Mouse (Mus musculus) splenic B cell, adult 2 months (primary cell): ENCODE measurements around the gene Hck.

Experiments
- DNase-seq: peaks from one replicate; pipeline ENCODE4 v3.0.0-alpha.2; 2011; ENCODE audit warnings: low read depth, low spot score
- H3K27me3 ChIP-seq: 2 replicates; pipeline ENCODE4 v1.6.1; 2012; ENCODE audit warnings: mild to moderate bottlenecking, low read length, moderate library complexity, mixed read lengths; ENCODE audit not compliant: control insufficient read depth, poor library complexity, insufficient read depth, severe bottlenecking
- H3K36me3 ChIP-seq: 2 replicates; pipeline ENCODE4 v1.6.1; 2012; ENCODE audit warnings: mild to moderate bottlenecking, low read length, moderate library complexity, mixed read lengths; ENCODE audit not compliant: control insufficient read depth, poor library complexity, insufficient read depth, severe bottlenecking

The Hck gene

DNA sequence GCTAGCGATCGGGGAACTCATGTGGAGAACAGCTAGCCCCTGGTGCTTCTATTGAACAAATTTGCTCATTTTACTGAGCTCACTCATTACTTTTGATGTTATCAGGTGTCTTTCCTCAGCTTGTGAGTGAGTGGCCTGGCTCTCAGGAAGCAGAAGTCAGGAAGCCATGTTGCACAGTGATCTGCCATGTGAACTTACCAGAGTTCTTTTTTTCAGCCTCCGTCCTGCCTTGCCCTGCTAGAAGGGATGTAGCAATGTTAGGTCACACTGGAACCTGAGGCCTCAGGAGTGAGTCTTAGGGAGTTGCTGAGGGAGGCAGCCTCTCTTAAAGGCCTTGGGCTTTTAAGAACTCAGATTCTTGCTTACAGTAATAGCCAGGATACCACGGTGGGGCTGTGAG, 24.4 kb upstream of the Hck start:
- Histone ChIP-seq H3K36me3 (no peaks in the 10 kb centered on the region), H3K27me3 (no peaks in the 10 kb centered on the region)
- DNase-seq, result no peak

DNA sequence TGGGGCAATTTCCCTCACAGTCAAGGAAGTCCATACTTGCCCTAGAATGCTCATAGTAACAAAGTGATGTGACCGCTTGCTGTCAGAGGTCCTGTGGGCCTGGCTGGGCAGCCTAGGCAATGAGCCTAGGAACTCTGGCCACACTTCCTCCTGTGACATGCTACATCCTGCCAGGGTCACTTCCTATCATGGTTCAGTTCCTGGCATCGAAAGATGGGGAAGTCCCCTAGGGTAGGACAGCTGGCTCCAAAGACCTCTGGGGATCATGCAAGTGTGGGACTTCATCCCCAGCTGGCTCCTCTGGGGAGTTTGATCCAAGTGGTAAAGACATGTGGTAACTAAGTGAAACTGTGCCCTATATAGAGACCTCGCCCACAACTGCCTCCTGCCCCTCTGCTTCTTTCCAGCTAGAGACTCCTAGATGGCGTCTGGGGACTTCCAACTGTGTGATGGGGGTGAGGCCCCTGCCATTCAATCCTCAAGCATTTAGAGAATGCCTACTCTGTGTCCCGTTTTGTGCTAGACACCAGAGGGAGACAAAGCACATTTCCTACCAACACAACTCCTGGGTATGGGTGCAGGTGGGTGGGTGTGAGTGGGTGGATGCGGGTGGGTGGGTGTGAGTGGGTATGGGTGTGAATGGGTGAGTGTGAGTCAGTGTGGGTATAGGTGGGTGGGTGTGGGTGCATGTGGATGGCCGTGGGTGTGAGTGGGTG, 23.8 kb upstream of the Hck start:
- Histone ChIP-seq H3K27me3 (no peaks in the 10 kb centered on the region), H3K36me3 (no peaks in the 10 kb centered on the region)
- peak; percentile 77 for DNase-seq

DNA sequence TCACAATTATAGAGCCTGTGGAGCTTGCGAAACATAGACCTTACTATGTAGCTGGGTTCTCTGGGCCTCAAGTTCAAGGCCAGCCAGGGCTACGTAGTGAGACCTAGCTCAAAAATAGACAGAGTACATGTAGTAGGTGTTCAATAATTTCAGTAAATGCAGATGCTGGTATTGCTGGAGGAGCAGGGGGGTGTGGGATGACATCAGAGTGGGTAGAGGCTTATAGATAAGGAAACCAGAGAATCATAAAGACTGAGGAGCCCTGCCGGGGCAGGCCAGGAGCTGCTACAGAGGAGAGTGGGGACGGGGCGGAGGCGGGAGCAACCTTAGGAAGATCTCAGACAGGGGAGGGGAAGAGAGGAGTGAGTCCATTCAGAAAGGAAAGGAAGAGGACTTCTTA, 22.7 kb upstream of the Hck start:
- no peaks in the 10 kb centered on the region for H3K27me3 ChIP-seq

DNA sequence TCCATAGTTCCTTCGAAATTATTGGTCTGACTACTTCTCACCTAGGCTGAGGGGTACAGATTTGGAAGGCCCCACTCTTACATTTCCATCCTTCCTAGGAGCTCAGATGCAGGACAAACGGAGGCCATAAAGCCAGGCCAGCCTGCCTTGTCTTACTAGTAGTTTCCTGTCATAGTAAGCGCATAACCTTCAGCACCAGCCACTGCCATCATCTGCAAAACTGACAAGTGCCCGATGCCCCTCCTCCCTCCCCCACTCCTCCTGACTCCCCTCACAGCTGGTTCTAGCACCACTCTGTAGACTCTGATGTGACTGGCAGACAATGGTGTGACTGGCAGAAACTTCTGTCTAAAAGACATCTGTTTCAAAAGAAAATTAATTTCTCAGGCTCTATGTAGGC, 22.1 kb upstream of the Hck start:
- no peak for DNase-seq
- Histone ChIP-seq H3K36me3 (no peaks in the 10 kb centered on the region), H3K27me3 (no peaks in the 10 kb centered on the region)

More for the DNA sequence above, 22.7 kb upstream of the Hck start:
- no peaks in the 10 kb centered on the region for H3K36me3 ChIP-seq
- DNase-seq, result no peak

DNA sequence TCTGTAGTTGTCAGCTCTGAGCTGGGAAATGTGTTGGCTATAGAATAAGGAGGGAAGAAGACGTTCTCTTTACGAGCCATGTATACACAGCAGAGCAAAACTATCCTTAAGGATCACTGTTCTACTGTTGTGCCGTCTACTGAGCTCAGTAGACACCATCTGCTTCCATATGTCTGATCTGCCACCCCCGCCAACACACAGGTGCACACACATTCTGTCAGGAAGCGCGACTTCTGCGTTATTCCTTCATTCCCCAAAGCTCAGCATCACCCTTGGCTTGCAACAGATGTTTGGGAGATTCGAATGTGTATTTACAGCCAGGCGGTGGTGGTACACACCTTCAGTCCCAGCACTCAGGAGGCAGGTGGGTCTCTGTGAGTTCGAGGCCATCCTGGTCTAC, 21.2 kb upstream of the Hck start:
- no peaks in the 10 kb centered on the region for H3K27me3 ChIP-seq
- no peak for DNase-seq
- no peaks in the 10 kb centered on the region for H3K36me3 ChIP-seq

DNA sequence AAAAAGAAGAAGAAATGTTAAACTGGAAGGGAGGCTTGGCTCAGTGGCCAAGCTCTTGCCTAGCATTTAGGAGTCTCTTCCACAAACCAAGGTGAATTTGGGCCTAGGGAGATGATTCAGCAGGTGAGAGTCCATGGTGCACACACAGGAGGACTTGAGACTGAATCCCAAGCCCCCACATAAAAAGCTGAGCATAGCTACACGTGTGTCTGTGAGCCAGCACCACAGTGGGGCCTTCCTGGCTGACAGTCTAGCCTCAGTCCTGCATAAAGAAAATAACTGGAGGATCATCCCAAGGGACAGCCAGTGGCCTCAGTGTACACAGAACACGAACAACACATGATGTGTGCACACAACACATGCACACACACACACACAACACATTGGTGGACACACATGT, 19.0 kb upstream of the Hck start:
- DNase-seq, result no peak
- Histone ChIP-seq H3K36me3 (no peaks in the 10 kb centered on the region), H3K27me3 (no peaks in the 10 kb centered on the region)

DNA sequence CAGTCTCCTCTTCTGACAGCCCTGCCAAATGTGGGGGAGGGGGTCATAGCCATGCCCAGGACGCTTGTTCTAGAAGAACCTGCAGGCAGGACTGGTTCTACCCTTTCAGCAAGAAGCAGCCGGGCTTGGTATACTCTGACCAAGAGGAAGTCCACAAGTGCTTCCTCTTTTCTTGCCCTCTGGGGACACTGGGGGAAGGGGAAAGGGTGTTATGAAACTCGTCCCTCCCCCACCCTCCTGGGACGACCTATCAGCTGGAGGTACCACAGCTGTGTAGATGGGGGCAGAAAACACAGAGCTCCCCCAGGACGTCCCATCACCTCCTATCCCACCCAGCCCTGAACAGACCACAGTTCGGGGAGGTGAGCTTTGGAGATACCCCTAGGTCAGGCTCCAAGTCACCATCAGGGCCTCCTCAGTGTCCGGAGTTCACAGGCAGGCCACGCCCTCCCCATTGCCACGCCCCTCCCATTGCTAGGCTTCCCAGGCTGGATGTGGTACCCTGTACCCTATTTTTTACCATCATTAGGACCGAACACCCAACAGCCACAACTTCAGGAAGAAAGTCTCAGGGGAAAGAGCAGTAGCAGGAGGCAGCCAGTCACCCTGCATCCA, 17.6 kb upstream of the Hck start:
- H3K36me3 ChIP-seq, result no peaks in the 10 kb centered on the region
- DNase-seq, result peak; percentile 94
- no peaks in the 10 kb centered on the region for H3K27me3 ChIP-seq

DNA sequence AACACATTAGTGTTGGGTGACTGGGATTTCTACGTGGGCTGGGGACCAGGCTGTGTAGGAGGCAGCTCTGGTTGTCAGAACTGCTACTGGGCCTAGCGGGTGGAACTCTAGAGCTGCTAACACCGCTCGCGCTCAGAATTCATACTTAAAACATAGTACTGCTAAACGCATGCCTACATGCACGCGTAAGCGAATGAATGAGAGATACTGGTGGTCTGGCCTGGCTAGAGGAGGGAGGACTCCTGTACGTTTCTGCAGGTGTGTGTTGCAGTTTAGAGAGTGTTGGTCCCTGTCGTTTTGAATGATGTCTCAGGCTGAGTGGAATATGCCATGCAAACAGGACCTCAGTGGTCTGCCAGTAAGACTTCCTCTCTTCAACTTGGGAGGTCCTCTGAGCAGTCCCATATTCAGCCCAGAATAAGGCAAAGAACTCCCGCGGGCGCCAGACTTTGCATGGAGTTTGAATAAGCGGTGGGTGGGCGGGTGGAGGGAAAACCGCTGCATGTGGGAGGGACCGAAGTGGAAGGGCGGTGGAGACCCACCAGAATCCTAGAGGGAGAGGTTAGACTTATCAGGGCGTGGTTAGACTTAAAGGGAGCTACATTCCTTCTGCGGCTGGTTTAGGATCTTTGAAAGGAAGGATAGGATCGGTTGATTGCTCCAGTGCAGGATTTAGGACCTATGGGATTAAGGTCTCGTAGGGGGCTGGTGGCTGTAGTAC, 1.1 kb upstream of the Hck start:
- DNase-seq, result no peak
- Histone ChIP-seq H3K36me3 (no peaks in the 10 kb centered on the region), H3K27me3 (no peaks in the 10 kb centered on the region)

DNA sequence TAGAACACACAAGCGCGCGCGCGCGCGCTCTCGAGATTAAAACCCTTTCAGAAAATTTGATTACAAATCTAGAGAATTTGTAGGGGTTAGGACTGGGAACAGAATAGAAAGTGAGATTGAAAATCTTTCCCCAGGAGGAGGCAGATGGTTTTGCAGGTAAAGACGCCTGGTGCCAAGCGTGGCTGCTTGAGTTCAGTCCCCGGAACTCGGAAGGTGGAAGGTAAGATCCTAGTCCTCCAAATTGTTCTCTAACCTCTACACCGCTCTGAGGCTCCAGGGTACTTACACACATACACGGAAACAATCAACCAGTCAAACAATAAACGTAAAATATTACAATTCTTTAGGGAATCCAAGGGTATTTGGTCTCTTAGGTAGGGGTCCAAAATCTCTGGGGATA, 466 bp upstream of the Hck start:
- H3K27me3 ChIP-seq, result no peaks in the 10 kb centered on the region
- no peaks in the 10 kb centered on the region for H3K36me3 ChIP-seq
- no peak for DNase-seq

DNA sequence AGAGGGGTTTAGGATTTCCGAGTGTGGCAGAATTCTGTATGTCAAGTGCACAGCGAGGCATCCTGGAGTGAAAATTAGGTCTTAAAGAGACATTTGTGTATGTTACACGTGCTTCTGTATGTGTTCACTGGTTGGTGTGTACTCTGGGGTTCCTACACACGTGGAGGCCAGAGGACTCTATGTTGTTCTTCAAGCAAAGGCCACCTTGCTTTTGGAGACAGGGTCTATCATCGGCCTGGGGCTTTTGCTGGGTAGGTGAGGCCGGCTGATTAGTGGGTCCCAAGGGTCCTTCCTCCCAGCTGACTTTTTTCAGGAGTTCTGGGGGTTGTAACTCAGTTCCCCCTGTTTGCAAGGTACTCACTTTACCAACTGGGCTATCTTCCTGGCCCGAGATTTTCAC, 1.3 kb downstream of the Hck start:
- no peak for DNase-seq
- Histone ChIP-seq H3K27me3 (no peaks in the 10 kb centered on the region), H3K36me3 (no peaks in the 10 kb centered on the region)

DNA sequence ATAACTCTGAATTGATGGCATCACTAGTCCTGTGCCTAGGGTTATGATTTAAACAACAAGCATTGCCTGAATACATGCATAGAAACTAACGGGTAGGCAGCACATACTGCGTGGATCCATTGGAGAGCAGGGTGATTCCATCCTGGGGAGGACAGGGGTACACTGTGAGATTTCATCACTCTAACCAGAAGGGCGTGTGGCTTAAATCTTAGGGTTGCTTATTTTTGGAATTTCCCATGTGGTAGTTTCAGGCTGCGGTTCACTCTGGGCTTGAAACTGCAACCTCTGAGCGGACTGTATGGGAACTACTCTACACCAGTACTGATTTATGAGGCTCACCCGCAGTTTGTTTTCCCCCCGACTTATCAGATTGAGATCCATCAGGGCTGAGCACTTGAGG, 3.0 kb downstream of the Hck start:
- no peak for DNase-seq
- H3K36me3 ChIP-seq, result no peaks in the 10 kb centered on the region

DNA sequence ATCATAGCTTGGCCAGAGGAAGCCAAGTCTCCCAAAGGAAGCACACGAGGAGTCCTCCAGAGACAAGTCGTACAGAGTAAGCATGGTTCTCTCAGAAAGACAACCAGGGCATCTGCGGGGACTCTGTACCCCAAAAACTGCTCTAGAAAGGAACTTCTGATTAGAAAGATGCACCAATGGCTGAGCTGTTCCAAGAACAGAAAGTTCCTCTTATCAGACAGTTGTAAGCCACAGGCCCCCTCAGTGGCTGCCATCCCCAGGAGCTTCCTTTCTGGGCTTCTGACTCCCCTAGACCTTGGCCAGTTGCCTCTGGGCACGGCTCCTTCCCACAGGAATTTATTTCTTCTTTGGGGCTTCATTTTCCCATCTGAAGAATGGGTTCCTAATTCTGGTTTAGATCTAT, 7.4 kb downstream of the Hck start:
- H3K27me3 ChIP-seq, result no peaks in the 10 kb centered on the region
- H3K36me3 ChIP-seq, result no peaks in the 10 kb centered on the region
- no peak for DNase-seq

More for the DNA sequence above, 3.0 kb downstream of the Hck start:
- H3K27me3 ChIP-seq, result no peaks in the 10 kb centered on the region

DNA sequence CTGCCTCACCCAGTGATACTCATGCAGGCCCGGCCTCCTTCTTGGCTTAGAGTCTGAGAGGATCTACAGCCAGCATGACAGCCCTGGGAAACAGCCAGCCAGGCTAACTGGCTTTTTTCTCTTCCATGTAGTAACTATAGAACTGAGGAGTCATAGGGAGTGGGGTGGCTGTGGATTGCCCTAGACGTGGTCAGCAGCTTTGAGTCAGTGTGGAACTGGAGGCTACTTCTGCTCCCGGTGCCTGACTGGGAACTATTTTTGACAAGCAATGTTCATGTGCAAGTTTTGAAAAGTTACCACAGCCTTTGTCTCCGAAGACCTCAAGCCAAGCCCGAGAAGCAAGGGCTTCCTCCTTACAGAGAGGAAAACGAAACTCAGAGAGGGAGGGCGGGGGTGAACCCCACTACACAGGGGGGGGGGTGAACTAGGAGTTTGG, 8.8 kb downstream of the Hck start:
- no peaks in the 10 kb centered on the region for H3K27me3 ChIP-seq
- no peaks in the 10 kb centered on the region for H3K36me3 ChIP-seq
- DNase-seq, result peak; percentile 65

DNA sequence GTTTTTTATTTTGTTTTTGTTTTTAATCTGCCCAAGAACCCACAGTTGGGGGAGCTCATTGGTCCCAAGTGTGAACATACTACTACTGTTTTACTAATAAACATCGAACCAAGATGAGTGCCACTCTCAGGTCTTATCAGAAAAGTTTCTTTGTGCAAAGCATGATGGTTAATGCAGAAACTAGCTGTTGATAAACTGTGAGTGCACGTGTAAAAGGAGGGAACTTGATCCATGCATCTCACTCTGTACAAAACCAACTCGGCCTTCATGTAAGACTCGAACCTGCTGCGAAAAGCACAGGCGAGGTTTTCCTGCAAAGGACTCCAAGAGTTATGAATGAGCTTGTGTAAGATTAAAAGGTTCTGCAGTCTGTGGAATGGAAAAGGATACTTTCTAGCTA, 11.2 kb downstream of the Hck start:
- DNase-seq, result no peak

DNA sequence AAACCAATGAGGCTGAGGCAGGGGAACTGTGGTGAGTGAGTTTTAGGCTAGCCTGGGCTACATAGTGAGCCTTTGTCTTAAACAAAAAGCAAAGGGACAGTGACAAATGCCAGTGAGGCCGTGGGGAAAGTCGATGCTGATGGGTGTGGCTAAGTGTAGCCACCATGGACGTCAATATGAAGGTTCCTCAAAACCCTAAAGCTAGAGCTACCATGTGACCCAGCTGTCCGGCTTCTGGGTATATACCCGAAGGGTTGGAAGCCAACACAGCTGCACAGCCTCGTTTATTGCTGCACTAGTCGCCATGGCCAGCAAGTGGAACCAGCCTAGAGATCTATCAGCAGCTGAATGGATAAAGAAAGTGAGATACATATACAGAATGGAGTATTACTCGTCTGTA, 11.9 kb downstream of the Hck start:
- Histone ChIP-seq H3K36me3 (no peaks in the 10 kb centered on the region), H3K27me3 (no peaks in the 10 kb centered on the region)
- peak; percentile 81 for DNase-seq

More for the DNA sequence above, 11.2 kb downstream of the Hck start:
- no peaks in the 10 kb centered on the region for H3K36me3 ChIP-seq
- no peaks in the 10 kb centered on the region for H3K27me3 ChIP-seq
